Mouse (Mus musculus): ENCODE measurements around the gene Adat2. TPM values are rescaled to one million over a fixed set of nuclear protein-coding genes. Genes with fewer than 3 reads are reported as not detected.

Gene Adat2
- polyA plus RNA-seq (2021; fragmentation: Nextera tagmentation) = 3.5 and 4.9 TPM in 2 replicates
- long read RNA-seq, experiment 1, transcript Adat2-201 (6 exons, 1,466 nt) = major isoform, 5 of 5 reads
- long read RNA-seq, experiment 1, partial matches to known transcripts = 0 of 5 reads
- long read RNA-seq, experiment 1, other reads (novel, unspliced or antisense) = 0 of 5 reads
- long read RNA-seq, experiment 2, partial matches to known transcripts = 0 of 3 reads
- long read RNA-seq, experiment 2, other reads (novel, unspliced or antisense) = 0 of 3 reads

DNA sequence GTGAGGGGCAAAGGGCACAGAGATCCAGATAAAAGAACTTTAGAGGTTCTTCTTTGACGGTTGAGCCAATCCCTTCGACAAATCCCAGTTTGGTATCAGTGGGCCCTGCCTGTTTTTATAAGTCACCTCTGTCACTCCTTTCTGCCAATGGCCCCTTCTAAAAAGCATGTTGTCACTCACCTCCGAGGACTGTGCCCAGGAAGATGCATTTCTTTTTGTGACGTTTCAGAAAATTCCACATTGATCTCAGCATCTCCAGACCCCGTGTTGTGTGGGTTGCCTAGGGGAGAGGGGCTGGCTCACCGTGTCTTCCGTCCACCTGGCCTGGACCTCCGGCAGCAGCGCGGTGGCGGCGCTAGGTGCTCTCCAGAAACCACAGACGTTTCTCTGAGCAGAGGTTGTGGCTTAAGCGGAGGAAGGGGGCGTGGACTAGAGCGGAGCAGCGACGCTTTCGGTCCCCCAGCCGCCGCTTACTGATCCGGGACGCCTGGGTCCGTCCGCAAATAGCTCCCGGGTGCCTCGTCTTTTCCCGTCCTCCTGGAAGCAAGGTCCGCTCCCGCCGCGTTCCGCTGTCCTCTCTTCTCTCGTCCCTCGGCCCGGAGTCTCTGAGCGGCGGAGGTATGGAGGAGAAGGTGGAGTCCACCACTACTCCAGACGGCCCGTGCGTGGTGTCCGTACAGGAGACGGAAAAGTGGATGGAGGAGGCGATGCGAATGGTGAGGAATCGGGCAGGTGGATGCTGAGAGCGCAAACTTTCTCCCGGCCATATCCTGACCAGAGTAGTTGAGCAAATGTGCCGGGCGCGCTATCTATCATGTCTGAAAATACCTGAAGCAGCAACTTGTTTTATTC, at the start of gene Adat2, which contains the start of gene Pex3:
Adat2 (plus strand) TSS at position 249 of the 852 bp plus-strand sequence.
Pex3 (minus strand) TSS at position 497 of the 852 bp plus-strand sequence.

Other genes with a start within 250 kb of the Adat2 start
- 10.5 and 11.5 TPM in 2 replicates for gene Phactr2, start 78.5 kb upstream of the Adat2 start, polyA plus RNA-seq (2021; fragmentation: Nextera tagmentation)
- gene Fuca2, start 53.4 kb upstream of the Adat2 start, polyA plus RNA-seq (2021; fragmentation: Nextera tagmentation) = 40.0 and 41.2 TPM in 2 replicates
- gene Pex3, start 248 bp downstream of the Adat2 start, polyA plus RNA-seq (2021; fragmentation: Nextera tagmentation) = 22.0 and 24.4 TPM in 2 replicates